Mouse (Mus musculus) gonadal fat pad, adult 2 months (tissue): ENCODE measurements around the gene Gpat2. TPM values are rescaled to one million over a fixed set of nuclear protein-coding genes. Genes with fewer than 3 reads are reported as not detected.

Experiments used
- DNase-seq: peaks from one replicate; pipeline ENCODE4 v3.0.0-alpha.2; 2012; ENCODE audit warnings: low read depth
- polyA plus RNA-seq: library from polyadenylated mRNA; depleted of rRNA; stranded (reverse); fragments of >200 nt; gene quantifications from 2 replicates; pipeline ENCODE4 v1.2.3, GENCODE M21; 2012; rRNA removed

The Gpat2 gene
- 0.32 and 0.37 TPM in 2 replicates for polyA plus RNA-seq

DNA sequence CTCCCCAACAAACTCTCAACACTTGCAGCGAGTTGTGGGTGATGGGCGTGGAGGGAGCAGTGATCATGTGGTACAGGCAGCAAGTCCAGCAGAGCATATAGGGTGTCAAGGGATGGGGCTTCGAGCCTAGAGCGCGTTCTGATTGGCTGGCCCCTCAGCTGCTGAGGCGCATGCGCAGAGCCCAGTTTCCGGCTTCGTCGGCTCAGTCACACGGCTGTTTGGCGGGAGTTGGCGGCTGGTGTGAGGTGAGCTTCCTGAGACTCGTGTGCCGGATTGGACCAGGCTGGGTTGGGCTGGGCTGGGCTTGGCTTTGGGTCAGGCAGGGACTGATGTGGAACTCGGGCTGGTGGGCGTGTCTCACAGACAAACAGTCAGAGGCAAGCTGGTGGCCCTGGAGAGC lies at the start of gene Gpat2:
Gene Gpat2 (plus strand): TSS at position 223 of the 400 bp plus-strand sequence.
- no peak for DNase-seq

DNA sequence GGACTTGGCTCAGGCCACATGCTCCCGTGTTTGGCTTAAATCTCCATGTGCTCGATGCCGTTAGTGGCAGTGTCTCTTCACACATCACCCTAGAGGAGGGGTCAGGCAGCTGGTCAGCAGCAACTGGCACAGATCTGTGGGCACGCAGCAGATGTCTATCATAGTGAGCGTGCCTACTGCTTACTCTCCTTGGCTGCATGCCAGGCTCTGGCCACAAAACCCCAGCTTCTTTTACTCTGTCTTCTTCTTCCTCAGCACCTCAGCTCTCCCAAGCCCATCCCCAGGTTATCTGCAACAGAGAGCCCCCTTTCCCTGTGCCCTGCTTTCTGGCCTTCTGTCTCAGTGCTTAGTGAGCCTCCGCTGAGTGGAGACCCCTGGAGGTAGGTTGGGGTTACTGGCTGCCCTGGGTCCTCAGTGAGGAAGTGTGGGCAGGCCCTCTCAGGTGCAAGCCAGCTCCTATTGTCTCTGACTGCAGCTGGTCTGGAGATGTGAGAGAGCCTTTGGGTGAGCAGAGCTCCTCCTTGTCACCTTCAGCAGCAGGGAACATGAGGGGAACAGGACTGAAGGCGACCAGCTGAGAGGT lies 49.1 kb upstream of the Gpat2 start:
- no peak for DNase-seq

DNA sequence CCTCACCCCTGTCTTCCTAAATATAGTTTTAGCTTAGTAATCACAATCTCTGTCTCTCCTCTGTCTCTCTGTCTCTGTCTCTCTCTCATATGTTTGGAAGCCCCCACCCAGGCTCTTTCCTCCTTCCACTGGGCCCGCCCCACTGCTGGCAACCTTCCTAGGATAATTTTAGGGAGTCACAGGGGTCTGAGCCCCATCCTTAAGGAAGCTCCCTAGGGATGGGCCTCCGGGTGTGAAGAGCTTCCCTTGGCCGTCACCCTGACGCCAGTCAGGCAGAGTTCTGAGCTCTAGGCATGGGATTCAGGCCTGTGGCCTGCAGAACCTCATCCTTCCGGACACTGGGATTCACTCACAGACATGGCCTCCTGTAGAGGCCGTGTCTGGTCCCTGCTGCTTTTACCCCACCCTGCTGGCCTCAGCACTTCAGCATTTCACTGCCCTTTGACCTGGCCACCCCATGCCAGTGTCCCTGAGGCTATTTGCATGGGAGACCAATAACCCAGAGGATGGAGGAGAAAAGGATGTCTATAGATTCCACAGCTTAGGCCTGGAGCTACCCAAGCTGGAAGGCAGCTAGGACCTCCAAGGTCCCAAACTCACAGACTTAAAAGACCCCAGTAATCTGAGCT lies 48.5 kb upstream of the Gpat2 start:
- DNase-seq: no peak

DNA sequence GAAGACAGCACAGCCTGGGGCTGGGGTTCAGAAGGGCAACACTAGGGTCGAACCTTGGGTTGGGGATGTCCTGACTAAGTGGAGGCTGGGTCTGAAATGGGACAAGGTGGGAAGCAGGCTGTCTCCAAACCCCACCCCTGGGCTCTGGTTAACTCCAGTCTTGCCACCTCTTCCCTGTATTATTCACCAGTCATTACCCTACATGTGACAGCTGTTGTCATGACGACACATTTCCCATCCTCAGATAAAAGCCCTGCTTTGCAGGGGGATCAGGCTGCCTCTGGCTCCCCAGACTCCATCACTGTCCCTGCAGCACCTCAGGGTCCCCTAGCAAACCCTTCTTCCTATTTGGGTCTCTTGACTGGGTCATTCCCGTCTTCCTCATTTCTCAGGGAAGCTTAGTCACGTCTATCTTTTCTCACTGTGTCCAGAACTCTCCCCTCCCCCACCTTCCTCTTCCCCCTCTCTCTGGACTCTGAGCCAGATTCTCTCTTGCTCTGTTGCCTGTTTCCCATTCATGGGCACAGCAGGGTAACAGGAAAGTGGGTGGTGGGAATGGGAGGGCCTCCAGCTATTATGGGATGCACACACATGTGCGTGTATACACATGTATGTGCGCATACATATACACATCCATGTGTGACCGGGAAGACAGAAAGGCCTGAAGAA lies 46.9 kb upstream of the Gpat2 start:
- no peak for DNase-seq

DNA sequence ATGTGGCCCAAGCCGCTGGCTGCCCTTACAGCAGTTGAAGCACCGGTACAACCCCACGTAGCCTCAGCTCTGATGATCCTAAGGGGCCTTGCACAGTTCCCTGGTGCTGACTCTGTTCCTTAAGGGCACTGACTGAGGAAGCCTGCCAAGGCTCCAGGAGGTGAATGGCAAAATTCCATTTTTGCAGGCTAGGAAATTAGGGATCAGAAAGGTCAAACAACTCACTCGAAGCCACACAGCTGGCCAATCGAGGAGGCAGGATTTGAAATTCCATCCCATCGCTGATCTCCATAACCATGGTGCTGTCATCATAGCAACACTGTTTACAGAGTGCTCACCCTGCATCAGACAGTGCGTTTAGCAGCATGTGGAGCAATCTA lies 46.4 kb upstream of the Gpat2 start:
- no peak for DNase-seq

DNA sequence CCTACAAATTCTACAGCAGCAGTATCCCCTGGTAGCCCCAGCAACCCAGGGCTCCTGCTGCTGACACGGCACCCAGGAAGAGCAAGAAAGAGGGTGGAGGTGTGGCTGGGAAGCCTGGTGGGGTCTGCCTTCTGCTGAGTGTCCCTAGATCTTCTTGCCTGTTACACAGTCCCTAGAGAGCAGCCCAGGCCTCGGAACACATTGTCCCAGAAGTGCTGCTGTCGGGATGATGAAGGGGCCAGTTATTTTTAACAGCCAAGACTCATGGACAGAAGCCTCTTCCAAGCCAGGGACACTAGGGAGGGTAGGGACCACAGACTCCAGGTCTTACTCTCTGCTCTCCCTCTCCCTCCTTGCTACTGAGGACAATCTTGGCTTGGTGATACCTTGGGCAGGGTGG lies 45.7 kb upstream of the Gpat2 start:
- DNase-seq: no peak

DNA sequence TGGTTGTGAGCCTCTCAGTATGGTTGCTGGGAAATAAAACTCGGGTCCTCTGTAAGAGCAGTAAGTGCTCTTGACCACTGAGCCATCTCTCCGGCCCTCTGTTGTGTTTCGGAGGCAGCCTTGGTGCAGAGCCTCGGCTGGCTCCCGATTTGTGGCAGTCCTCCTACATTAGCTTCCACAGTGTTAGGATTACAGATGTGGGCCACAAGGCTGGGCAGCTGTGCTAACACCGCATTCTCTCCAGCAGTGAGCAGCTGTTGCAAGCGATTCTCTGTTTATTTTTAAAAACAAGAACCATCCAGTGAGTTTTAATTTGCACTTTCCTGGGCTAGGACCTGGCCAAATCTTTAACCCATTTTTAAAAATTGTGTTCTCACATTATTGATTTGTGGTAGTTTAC lies 41.1 kb upstream of the Gpat2 start:
- no peak for DNase-seq

DNA sequence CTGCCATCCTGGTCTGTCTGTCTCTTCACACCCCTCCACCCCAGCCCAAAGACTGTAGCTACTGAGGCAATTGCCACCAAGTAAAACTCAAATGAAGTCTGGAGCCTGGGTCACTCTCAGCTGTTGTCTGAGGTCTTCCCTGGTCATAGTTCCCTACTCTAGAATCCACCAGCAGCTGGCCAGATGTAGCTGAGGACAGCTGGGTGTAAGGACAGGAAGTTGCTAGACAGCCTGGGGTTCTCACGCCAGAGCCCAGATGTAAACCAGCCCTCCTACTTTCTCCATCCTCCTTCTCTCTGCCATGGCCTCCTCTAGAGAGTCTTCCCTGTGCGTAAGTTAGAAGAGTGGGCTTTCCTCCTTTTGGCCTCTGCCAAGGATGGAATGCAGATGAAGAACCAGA lies 37.5 kb upstream of the Gpat2 start:
- DNase-seq: no peak

DNA sequence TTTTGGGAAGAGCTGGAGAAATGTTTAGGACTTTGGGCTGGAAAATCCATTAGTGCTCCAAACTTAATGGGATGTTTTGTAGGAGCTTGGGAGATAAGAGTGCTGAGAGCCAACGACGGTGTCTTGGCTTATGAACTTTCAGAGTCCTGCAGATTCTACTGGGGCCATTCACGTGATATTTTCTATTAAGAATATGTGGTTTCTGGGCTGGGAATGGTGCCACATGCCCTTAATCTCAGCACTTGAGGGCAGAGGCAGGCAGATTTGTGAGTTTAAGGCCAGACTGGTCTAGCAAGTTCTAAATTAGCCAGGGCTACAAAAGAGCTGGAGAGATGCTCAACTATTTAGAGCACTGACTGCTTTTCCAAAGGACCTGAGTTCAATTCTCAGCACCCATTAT lies 34.6 kb upstream of the Gpat2 start:
- no peak for DNase-seq

DNA sequence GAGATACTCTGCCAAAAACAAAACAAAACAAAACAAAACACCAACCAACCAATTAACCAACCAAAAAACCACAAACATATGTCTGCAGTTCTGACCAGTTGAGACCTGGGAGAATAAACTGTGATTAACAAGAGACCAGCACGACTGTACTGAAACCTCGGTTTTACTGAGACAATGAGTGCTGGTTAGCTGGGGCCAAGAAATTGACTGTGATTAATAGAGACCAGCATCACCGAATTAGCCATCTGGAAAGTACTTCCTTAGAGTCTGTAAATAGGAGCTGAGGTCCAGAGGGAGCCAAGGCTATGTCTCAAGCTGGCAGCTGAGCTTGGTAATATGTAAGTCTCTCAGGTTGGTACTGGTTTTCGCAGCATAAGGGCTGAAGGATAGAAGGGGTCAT lies 34.2 kb upstream of the Gpat2 start:
- DNase-seq: no peak

DNA sequence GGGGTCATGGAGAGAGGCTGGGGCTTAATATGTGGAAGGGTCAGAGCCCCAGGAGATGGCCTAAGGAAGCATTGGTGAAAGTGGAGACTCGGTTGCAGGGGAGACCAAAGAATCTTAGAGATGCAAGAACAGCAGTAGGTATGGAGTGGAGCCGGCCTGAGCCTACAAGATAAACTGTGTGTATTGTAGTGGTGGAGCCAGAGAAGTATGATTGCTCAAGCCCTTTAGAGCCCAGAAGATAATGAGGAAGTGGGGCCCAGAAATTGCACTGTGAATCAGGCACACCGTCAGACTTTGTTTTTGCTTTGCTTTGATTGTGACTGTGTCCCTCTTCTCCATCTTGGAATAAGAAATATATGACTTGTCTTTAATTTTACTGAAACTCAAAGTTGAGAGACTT lies 33.7 kb upstream of the Gpat2 start:
- DNase-seq: no peak

DNA sequence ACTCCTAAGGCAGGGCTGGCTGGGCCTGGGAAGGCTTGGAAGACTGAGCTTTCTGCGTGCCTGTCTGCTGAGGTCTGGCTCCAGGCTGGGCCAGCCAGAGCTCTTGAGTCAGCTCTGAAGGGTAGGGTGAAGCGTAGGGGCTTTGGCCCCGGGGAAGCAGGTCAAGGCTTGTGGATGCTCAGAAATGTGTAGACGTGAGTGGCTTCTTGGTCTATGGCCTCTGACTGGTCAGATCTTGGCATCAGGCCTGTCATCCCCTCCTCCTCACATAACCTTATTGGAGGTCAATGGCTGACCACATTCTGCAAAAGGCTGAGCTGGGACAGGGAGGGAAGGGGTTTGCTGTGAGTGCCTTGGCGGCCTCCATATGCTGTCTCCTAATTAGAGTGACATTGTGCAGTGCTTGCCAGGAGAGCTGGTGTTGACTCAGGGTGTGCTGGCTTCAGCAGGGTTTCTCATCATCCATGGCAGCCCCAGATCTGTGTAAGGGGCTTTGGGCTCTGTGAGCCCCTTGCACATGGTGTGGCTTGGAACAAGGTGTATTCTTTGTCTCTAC lies 30.3 kb upstream of the Gpat2 start:
- DNase-seq: no peak

DNA sequence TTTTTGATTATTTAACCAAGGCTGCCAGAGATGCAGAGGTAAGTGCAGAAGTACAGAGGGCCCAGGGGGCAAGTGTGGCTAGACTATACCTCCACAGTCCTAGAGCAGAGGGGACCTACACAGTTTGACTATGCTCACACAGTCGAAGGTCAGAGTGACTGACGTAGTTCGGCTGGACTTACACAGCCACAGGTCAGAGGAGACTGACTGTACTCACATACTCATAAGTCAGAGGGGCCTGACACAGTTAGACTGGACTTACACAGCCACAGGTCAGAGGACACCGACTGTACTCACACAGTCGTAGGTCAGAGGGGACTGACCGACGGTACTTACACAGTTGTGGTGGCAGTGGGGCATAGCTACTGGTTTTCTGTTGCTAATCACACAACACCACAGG lies 26.3 kb upstream of the Gpat2 start:
- no peak for DNase-seq

DNA sequence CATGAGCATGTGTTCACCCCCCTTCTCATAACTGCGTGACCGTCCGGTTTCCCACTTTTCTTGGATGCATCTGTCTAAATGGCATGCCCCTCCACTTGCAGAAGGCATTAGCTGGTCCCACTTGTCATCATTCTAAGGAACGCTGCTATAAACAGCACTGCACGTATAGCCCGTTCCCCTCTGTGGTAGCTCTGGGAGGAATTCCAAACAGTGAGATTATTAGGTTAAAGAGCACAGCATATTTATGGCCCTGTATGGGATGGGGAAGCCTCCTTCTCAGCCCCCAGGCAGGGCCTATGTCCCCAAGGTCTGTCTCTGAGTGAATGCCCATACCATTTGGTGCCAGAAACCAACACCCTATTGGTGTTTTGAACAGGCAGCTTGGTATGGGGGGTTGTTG lies 13.9 kb upstream of the Gpat2 start:
- DNase-seq: no peak

DNA sequence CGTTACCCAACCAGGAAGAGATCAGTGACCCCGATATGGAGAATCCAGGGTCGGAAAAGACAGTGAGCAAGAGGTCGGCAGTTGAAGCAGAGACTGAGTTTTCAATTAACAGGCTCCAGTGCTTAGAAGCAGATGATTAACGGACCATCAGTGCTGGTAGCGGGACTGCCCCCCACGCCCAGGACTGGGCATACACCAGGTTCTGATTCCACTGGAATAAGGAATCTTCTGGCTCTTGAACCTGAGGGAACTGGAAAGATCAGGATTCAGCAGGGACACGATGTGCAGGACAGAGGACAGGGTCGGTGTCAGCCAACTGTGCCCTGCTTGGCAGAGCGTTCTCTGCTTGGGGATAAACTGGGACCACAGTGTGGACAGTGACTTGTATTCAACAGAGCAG lies 9.2 kb upstream of the Gpat2 start:
- DNase-seq: no peak

DNA sequence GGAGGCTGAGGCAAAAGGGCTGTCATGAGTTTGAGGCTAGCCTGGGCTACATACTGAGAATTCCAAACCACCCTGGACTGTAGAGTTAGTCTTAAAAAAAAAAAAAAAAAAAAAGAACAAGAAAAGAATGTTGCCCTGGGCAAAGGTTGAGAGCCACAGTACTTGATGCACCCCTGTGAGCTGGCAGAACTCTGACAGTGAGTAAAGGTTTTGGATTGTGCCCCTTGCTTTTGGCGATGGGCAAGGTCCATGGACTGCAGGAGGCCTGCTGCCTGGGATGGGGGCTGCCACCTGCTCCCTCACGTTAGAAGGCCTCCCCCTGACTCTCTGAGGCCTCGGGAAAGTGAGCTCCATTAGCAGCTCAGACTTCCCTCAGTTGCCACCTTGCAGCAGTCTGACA lies 8.3 kb upstream of the Gpat2 start:
- no peak for DNase-seq

DNA sequence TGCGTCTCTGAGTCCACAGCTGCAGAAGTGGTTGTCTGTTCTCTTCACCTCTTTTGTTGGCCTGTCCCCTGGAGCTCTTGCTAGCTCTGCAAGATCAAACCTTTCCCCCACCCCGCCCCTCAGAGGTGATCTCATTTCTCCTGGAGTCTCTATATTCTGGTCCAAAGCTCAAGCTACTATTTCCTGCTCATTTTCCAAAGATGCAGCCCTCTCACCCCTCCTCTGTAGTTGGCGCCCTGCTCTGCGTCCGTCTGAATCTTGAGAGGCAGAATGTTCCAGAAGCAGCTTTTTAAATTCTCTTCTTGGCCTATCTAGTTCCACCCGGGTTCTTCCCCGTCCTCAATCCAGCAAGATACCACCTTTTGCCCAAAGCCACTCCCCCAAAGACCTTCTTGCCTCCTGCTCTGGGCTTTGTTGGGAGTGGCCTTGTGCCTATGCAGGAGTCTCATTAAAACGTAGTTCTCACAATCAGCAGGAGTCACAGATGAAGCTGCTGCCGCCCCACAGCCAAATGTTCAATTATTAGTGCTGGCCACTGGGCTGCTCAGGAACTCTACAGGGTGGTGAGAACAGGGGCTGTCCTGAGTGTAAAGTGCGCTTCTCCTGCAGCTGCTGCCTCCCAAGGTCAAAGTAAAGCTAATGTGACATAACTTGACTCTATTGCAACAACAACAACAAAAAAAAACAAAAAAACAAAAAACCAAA lies 6.6 kb upstream of the Gpat2 start:
- no peak for DNase-seq

DNA sequence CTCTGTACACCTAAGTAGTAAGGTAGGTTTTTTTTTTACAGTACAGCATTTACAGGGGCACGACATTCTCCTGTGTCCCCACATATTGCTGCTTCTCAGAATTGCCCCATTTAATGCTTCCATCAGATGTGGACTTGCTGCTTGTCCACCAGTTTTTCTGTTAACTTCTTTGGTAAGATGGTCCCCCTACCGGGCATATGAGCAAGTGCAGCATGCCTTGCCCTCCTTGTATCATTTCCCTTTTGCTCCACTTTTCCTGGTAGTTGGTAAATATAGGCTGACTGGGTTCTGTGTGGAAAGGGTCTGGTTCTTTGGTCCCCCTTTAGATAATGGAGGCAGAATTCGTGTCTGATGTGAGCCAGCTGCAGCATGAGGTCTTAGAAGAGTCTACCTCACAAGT lies 5.2 kb downstream of the Gpat2 start:
- no peak for DNase-seq

DNA sequence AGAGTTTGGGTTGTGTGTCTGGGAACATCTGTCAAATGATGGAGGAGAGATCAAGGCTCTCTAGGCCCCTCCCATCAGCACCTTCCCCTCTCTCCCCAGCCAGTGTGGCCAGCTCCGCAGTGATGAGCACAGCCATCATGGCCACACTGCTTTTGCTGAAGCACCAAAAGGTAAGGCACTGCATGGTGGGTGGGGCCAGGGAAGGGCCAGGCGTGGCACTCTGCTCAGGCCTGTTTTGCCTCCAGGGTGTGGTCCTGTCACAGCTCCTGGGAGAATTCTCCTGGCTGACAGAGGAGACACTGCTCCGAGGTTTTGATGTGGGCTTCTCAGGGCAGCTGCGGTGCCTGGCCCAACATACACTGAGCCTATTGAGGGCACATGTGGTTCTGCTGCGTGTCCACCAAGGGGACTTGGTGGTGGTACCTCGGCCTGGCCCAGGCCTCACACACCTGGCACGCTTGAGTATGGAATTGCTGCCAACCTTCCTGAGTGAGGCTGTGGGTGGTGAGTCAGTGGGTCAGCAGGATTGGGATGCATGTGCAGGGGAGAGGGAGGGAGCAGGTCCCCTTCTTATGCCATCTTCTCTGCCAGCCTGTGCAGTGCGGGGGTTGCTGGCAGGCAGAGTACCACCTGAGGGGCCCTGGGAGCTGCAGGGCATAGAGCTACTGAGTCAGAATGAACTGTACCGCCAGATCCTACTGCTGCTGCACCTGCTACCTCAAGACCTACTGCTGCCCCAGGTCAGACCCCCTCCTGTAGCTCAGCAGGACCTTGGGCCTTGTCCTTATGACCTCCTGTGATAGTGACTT lies 8.7 kb downstream of the Gpat2 start:
- no peak for DNase-seq

DNA sequence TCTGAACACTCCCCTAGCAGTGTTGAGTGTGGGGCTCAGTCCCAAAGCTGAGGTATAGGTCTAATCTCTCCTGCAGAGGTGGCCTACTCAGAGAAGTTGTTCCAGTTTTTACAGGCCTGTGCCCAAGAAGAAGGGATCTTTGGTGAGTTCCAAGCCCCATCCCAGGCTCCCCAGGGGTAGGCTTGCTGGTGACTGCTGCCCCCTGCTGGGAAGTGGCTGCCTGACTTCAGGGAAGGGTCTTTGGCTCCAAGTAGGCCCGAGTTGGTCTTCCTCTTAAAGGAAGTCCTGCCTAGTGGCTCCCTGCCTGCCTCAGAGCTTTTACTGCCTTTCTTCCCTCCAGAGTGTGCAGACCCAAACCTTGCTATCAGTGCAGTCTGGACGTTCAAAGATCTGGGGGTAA lies 10.1 kb downstream of the Gpat2 start:
- no peak for DNase-seq

DNA sequence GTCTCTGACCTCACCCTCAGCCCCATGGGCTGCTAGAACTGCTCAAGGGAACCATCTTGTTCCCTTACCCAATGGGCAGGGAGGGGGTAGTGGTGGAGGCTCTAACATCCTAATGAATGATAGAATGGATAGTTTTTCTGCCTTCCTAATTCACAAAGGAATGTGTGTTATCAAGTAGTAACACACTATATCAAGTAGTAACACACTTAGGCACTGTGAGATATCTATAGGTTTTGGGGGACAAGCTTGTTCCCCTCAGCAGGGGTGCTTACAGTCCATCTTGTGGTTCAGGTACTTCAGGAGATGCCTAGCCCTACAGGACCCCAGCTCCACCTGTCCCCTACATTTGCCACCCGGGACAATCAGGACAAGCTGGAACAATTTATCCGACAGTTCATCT lies 10.6 kb downstream of the Gpat2 start:
- no peak for DNase-seq

DNA sequence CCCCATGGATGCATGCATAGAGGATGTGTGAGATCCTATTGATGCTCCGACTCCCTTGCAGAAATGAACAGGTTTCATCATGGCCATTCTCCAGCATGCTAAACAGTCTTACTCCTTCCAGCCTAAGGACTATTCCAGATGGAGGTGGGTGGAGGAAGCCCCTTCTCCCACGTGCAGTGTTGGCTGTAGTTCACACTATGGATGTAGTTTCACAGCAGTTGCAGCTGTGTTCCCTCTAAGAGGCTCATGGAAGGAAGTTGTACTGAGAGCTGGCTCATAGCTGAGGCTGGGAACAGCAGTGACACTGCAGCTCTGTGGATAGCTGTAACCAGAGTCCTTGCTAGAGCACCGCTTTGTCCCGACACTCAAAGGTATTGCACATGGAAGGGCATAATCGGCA lies 12.7 kb downstream of the Gpat2 start:
- no peak for DNase-seq
